Mouse (Mus musculus): ENCODE results near the gene Gm10282. TPM values are rescaled to one million over a fixed set of nuclear protein-coding genes. Genes with fewer than 3 reads are reported as not detected.

Gm10282 gene
- total and polyA plus RNA-seq, 3 experiments = 11.7 to 133 TPM; not detected in 1

GRCm38 (mm10) chr8:72354272-72354671 lies 49.2 kb upstream of the Gm10282 start (continued):
- TF ChIP-seq TAL1 (IDR thresholded peaks at IDR 0.05; ENCODE audit: low read length) (peak; percentile 56), ZNF384 (IDR thresholded peaks at IDR 0.05; ENCODE audit: low read depth, low read length) (peak; percentile 72), SIN3A (IDR thresholded peaks at IDR 0.05; ENCODE audit: low read length) (peak; percentile 50), RCOR1 (IDR thresholded peaks at IDR 0.05; ENCODE audit: low read depth, low read length) (peak; percentile 100)

- H3K27ac ChIP-seq (ENCODE audit: control insufficient read depth, low read depth, low read length) = peak overlapping the region; percentile 21; the same call in 1 of the 2 replicates
- no peaks in the 10 kb centered on the region for H3K79me2 ChIP-seq (ENCODE audit: control insufficient read depth, insufficient read depth, low read length, poor library complexity)
- no peak overlapping the region for H3K9ac ChIP-seq (ENCODE audit: control insufficient read depth, low read depth, low read length, poor library complexity, severe bottlenecking)
- H3K9me3 ChIP-seq (replicated peaks; ENCODE audit: insufficient read depth, low read length) = no peaks in the 10 kb centered on the region
- no peaks in the 10 kb centered on the region for H3K27me3 ChIP-seq (ENCODE audit: control insufficient read depth in 1 of 2, insufficient read depth in 2 of 2, low read length in 2 of 2)
- no peak overlapping the region for H3K4me3 ChIP-seq (ENCODE audit: control insufficient read depth in 1 of 2, insufficient read depth in 1 of 2, low read depth in 2 of 2, low read length in 2 of 2)
- DNase-seq (ENCODE audit: low read depth, low spot score) = no peak
- peaks cover 0 to 40% of the 10 kb centered on the region in 2 experiments; a peak in 2 of 4 replicates for H3K4me1 ChIP-seq (ENCODE audit: control insufficient read depth in 1 of 2, insufficient read depth in 2 of 2, low read length in 2 of 2)
- H3K36me3 ChIP-seq (ENCODE audit: control insufficient read depth in 1 of 2, insufficient read depth in 2 of 2, low read length in 2 of 2) = peaks cover 0 to 29% of the 10 kb centered on the region in 2 experiments; a peak in 3 of 4 replicates
- no peak for TF ChIP-seq POLR2AphosphoS2 (IDR thresholded peaks at IDR 0.05; ENCODE audit: low read length)
- no peak for TF ChIP-seq USF1 (IDR thresholded peaks at IDR 0.05; ENCODE audit: low read depth, low read length)
- no peak for TF ChIP-seq GATA1 (IDR thresholded peaks at IDR 0.05; ENCODE audit: low read depth, low read length)
- no peak for TF ChIP-seq POLR2AphosphoS5 (IDR thresholded peaks at IDR 0.05; ENCODE audit: borderline replicate concordance, low read depth, low read length)
- TF ChIP-seq MEF2A (IDR thresholded peaks at IDR 0.05; ENCODE audit: extremely low read depth, insufficient replicate concordance, low read depth, low read length, poor library complexity, severe bottlenecking) = no peak
- no peak for TF ChIP-seq ELF1 (IDR thresholded peaks at IDR 0.05; ENCODE audit: low read depth, low read length)
These were observed 48.6 kb upstream of the Gm10282 start for GRCm38 (mm10) chr8:72353700-72354045.

- no peak overlapping the region for H3K27ac ChIP-seq (ENCODE audit: control insufficient read depth, low read depth, low read length)
- no peak overlapping the region for H3K9ac ChIP-seq (ENCODE audit: control insufficient read depth, low read depth, low read length, poor library complexity, severe bottlenecking)
- no peaks in the 10 kb centered on the region for H3K9me3 ChIP-seq (replicated peaks; ENCODE audit: insufficient read depth, low read length)
- no peak for DNase-seq (ENCODE audit: low read depth, low spot score)
- peaks cover 0 to 29% of the 10 kb centered on the region in 2 experiments; a peak in 3 of 4 replicates for H3K36me3 ChIP-seq (ENCODE audit: control insufficient read depth in 1 of 2, insufficient read depth in 2 of 2, low read length in 2 of 2)
- no peaks in the 10 kb centered on the region for H3K27me3 ChIP-seq (ENCODE audit: control insufficient read depth in 1 of 2, insufficient read depth in 2 of 2, low read length in 2 of 2)
- TF ChIP-seq JUND (IDR thresholded peaks at IDR 0.05; ENCODE audit: low read depth, low read length) (no peak), UBTF (IDR thresholded peaks at IDR 0.05; ENCODE audit: borderline replicate concordance, insufficient read depth, low read depth, low read length) (no peak), CHD2 (IDR thresholded peaks at IDR 0.05; ENCODE audit: low read length) (no peak), NRF1 (IDR thresholded peaks at IDR 0.05; ENCODE audit: insufficient read depth, low read depth, low read length, poor library complexity, severe bottlenecking) (no peak)
- H3K4me1 ChIP-seq (ENCODE audit: control insufficient read depth in 1 of 2, insufficient read depth in 2 of 2, low read length in 2 of 2) = peaks cover 2 to 44% of the 10 kb centered on the region in 2 experiments; a peak in 3 of 4 replicates
- no peaks in the 10 kb centered on the region for H3K79me2 ChIP-seq (ENCODE audit: control insufficient read depth, insufficient read depth, low read length, poor library complexity)
- H3K4me3 ChIP-seq (ENCODE audit: control insufficient read depth in 1 of 2, insufficient read depth in 1 of 2, low read depth in 2 of 2, low read length in 2 of 2) = no peak overlapping the region
These were observed 48.1 kb upstream of the Gm10282 start for GRCm38 (mm10) chr8:72352951-72353699.
